Mouse (Mus musculus): ENCODE data around the gene Mtif2.
A peak's percentile ranks its signal among the peaks of the same experiment; 100 is the strongest.

DNA sequence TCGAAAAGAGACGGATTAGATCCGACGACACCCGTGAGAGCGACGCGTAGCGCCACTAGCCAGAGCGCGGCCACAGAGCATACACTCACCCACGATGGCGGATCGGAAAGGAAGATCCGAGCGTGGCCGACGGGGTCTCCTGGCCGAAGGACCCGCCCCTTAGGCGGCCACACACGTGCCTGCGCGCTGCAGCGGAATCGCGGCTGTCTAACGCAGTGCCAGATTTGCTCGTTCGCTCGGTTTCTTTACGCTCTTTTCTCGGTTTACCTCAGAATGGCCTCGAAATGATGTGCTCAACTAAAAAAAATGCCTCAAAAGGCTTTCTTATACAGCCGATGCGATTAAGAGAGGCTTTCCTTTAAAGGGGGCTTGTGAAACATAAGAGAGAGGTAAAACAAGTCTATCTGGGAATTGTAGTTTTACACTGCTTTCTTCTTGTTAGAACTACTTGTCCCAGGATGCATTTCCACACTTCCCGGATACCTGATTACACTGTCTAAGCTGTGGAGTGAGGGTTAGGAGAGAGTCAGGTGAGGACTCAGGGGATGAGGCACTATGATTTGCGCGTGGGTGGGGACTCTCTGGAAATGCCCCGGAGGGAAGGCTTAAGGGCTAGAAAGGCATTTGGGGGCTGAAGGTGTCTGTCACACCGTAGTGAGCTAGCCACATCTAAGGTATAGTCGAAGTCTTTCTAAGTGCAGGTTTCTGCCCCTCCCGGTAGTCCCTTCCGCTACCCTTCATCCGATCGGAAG, 21.7 kb downstream of the Mtif2 start, which contains the start of the genes Clhc1 and Rps27a:
- peak; percentile 96 for TF ChIP-seq POLR2A (IDR thresholded peaks at IDR 0.05; ENCODE audit: control insufficient read depth, low read depth, low read length)
- no peak for TF ChIP-seq CTCF (IDR thresholded peaks at IDR 0.05; ENCODE audit: control insufficient read depth, insufficient read depth, insufficient replicate concordance, low read depth, low read length)
